Mouse (Mus musculus): ENCODE data around the gene Zfp444.
"Not testable (repeated sequence)": the region's sequence is repeated elsewhere in the genome, so short reads cannot be mapped to it uniquely, and the experiment has no call there.

Gene Zfp444

GRCm38 (mm10) chr7:6214691-6215090 lies 42.7 kb downstream of the Zfp444 start:
- DNase-seq (ENCODE audit: low spot score): not testable (repeated sequence)

- no peak for DNase-seq (ENCODE audit: low spot score)
These were observed 48.1 kb downstream of the Zfp444 start for GRCm38 (mm10) chr7:6220147-6220546.

DNA sequence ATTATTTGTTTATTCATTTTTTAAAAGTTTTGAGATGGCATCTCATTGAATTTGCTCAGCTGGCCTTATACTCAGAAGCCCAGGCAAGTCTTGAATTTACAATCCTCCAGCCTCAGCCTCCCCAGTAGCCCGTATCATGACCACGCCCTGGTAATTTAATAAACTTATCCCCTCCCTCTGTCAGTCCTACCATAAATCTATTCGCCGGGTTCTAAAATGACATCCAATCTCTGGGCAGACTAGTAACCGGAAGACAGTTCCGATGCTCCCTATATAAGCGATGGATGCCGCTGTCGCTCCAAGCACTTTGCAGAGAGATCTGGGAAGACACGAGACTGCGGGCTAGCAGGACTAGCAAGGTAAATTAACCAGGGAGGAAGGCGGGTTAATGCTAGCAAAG lies 50.0 kb downstream of the Zfp444 start, which contains the start of gene Zscan5b:
Gene Zscan5b, plus strand, starts transcription at position 301 of the 400 bp plus-strand sequence.
- no peak for DNase-seq (ENCODE audit: low spot score)

DNA sequence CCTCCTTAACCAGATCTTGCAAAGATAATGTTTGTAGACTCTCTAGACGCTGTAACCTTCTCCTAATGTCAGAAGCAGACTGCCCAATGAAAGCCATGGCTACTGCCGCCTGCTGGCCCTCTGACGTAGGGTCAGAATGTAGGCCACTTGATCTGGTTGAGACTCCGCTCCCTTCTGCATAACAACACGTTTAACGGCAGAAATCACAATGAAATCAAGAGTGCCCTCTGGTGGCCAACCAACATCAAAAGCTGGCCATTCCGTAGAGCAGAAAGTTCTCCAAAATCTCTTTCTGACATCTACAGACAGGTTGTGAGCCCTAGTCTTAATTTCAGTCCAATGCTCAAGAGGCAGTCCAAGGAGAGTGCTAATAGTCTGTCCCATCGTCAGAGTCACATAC lies 56.5 kb downstream of the Zfp444 start:
- DNase-seq (ENCODE audit: low spot score): not testable (repeated sequence)

DNA sequence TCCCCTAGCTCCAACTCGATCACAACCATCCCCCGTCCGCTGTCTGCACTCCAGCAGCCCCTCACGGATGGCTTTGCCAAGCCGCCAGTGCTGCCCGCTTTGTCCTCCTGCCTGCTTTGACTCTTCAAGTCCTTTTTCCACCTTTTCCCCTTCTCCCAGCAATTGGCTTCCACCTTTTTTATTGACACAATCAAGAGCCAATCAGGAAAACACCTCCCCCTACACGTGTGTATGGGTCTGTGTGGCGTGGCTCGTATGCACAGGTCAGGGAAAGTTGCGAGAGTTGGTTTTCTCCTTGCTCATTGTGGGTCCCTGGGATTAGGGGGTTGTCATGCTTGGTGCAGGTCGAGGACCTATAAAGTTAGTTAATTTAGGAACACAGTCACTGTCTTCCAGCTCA lies 67.8 kb downstream of the Zfp444 start:
- DNase-seq (ENCODE audit: low spot score): no peak

DNA sequence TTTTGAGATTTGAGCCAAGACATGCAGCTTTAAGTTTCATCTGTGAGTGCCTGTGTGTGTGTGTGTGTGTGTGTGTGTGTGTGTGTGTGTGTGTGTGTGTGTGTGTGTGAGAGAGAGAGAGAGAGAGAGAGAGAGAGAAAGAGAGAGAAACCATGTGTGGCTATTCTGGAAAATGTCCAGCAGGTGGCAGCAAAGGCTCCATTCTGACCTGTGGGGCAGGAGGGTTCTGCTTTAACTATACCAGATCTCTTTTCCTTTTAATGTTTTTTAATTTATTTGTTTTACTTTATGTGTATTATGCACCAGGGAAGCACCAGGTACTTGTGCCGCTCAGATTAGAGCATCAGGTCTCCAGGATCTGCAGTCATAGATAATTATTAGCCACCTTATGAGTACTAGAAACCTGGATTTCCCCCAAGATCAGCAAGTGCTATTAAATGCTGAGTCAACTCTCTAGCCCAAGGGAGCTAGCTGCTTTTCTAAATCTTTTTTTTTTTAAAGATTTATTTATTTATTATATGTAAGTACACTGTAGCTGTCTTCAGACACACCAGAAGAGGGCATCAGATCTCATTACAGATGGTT lies 68.9 kb downstream of the Zfp444 start:
- DNase-seq (ENCODE audit: low spot score): peak; percentile 51
